Mouse (Mus musculus) frontal cortex, postnatal 25 days (tissue): ENCODE data around the gene Arf6.
"Not testable (repeated sequence)": the region's sequence is repeated elsewhere in the genome, so short reads cannot be mapped to it uniquely, and the experiment has no call there.

Experiments used
- DNase-seq, 2 experiments: peaks; one replicate each; pipeline ENCODE4 v3.0.0; 2022; ENCODE audit warnings: low spot score in 2 of 2

Arf6 gene

GRCm38 (mm10) chr12:69373850-69374766, 2.2 kb downstream of the Arf6 start:
- no peak for DNase-seq

GRCm38 (mm10) chr12:69376132-69376531, 4.2 kb downstream of the Arf6 start:
- no peak for DNase-seq

- DNase-seq: no peak
Measured at GRCm38 (mm10) chr12:69377188-69377587, 5.2 kb downstream of the Arf6 start.

GRCm38 (mm10) chr12:69377636-69378035, 5.7 kb downstream of the Arf6 start:
- not testable (repeated sequence) for DNase-seq

GRCm38 (mm10) chr12:69378558-69379454, 6.9 kb downstream of the Arf6 start:
- no peak for DNase-seq

- DNase-seq: no peak
Measured at GRCm38 (mm10) chr12:69382880-69383279, 10.9 kb downstream of the Arf6 start.

GRCm38 (mm10) chr12:69384606-69385005, 12.7 kb downstream of the Arf6 start:
- no peak for DNase-seq

GRCm38 (mm10) chr12:69385542-69386280, 13.8 kb downstream of the Arf6 start:
- DNase-seq: no peak

- not testable (repeated sequence) for DNase-seq
Measured at GRCm38 (mm10) chr12:69386281-69386732, 14.4 kb downstream of the Arf6 start.

GRCm38 (mm10) chr12:69388321-69388869, 16.4 kb downstream of the Arf6 start:
- no peak for DNase-seq

GRCm38 (mm10) chr12:69389273-69389938, 17.5 kb downstream of the Arf6 start:
- DNase-seq: no peak

GRCm38 (mm10) chr12:69390000-69390698, 18.2 kb downstream of the Arf6 start:
- DNase-seq: no peak

GRCm38 (mm10) chr12:69393076-69393475, 21.1 kb downstream of the Arf6 start:
- no peak for DNase-seq

- no peak for DNase-seq
Measured at GRCm38 (mm10) chr12:69394456-69394855, 22.5 kb downstream of the Arf6 start.

GRCm38 (mm10) chr12:69400367-69400766, 28.4 kb downstream of the Arf6 start:
- DNase-seq: no peak

- no peak for DNase-seq
Measured at GRCm38 (mm10) chr12:69400871-69401286, 28.9 kb downstream of the Arf6 start.

GRCm38 (mm10) chr12:69402100-69402499, 30.1 kb downstream of the Arf6 start:
- no peak for DNase-seq

GRCm38 (mm10) chr12:69402594-69403167, 30.7 kb downstream of the Arf6 start:
- no peak for DNase-seq

GRCm38 (mm10) chr12:69410767-69411166, 38.8 kb downstream of the Arf6 start:
- no peak for DNase-seq

- no peak for DNase-seq
Measured at GRCm38 (mm10) chr12:69411936-69412335, 40.0 kb downstream of the Arf6 start.
